Mouse (Mus musculus) frontal cortex, adult 2 months (tissue): ENCODE results near the gene Hesx1. TPM values are rescaled to one million over a fixed set of nuclear protein-coding genes. Genes with fewer than 3 reads are reported as not detected.
"Not testable (repeated sequence)": the region's sequence is repeated elsewhere in the genome, so short reads cannot be mapped to it uniquely, and the experiment has no call there.

Experiments
- DNase-seq, 2 experiments: peaks; one replicate each; pipeline ENCODE4 v3.0.0; 2022; ENCODE audit warnings: low spot score in 1 of 2; ENCODE audit errors: extremely low spot score in 1 of 2
- polyA plus RNA-seq: library from polyadenylated mRNA; depleted of rRNA; stranded (reverse); fragments of >200 nt; gene quantifications from 2 replicates; pipeline ENCODE4 v1.2.3, GENCODE M21; 2012; rRNA removed

Hesx1 gene
- not detected in 2 replicates for polyA plus RNA-seq

GRCm38 (mm10) chr14:26994211-26994741 lies at the start of gene Hesx1:
Hesx1 (plus strand) TSS chr14:26994416.
- peak in 1 of 2 experiments; percentile 4 for DNase-seq

GRCm38 (mm10) chr14:26956139-26956538 lies 38.1 kb upstream of the Hesx1 start:
- not testable (repeated sequence) for DNase-seq

GRCm38 (mm10) chr14:26960518-26960917 lies 33.7 kb upstream of the Hesx1 start:
- DNase-seq = no peak

GRCm38 (mm10) chr14:26969164-26969563 lies 25.1 kb upstream of the Hesx1 start:
- no peak for DNase-seq

- peak; percentile 26 to 70 for DNase-seq
Measured at GRCm38 (mm10) chr14:26969856-26970407, 24.3 kb upstream of the Hesx1 start.

- DNase-seq = peak; percentile 84 to 97
Measured at GRCm38 (mm10) chr14:26970439-26970932, 23.7 kb upstream of the Hesx1 start.

GRCm38 (mm10) chr14:26971106-26971789 lies 23.0 kb upstream of the Hesx1 start, which contains the start of gene Appl1:
Appl1 (minus strand) TSS chr14:26971232.
- peak in 1 of 2 experiments; percentile 16 for DNase-seq

- DNase-seq = no peak
Measured at GRCm38 (mm10) chr14:26973089-26973488, 21.1 kb upstream of the Hesx1 start.

GRCm38 (mm10) chr14:26975490-26975889 lies 18.7 kb upstream of the Hesx1 start:
- DNase-seq = no peak

- DNase-seq = no peak
Measured at GRCm38 (mm10) chr14:26976212-26976611, 18.0 kb upstream of the Hesx1 start.

- no peak for DNase-seq
Measured at GRCm38 (mm10) chr14:26977500-26977899, 16.7 kb upstream of the Hesx1 start.

- no peak for DNase-seq
Measured at GRCm38 (mm10) chr14:26979808-26980207, 14.4 kb upstream of the Hesx1 start.

GRCm38 (mm10) chr14:26981021-26981420 lies 13.2 kb upstream of the Hesx1 start:
- DNase-seq = no peak

- DNase-seq = no peak
Measured at GRCm38 (mm10) chr14:26981494-26982149, 12.6 kb upstream of the Hesx1 start.

GRCm38 (mm10) chr14:26982150-26982530 lies 12.1 kb upstream of the Hesx1 start:
- DNase-seq = no peak

GRCm38 (mm10) chr14:26988694-26989093 lies 5.5 kb upstream of the Hesx1 start:
- DNase-seq = no peak

- DNase-seq = no peak
Measured at GRCm38 (mm10) chr14:26991622-26992021, 2.6 kb upstream of the Hesx1 start.

- DNase-seq = no peak
Measured at GRCm38 (mm10) chr14:26993427-26993826, 789 bp upstream of the Hesx1 start.

- no peak for DNase-seq
Measured at GRCm38 (mm10) chr14:26996257-26996656, 2.0 kb downstream of the Hesx1 start.

GRCm38 (mm10) chr14:27000386-27000785 lies 6.2 kb downstream of the Hesx1 start:
- no peak for DNase-seq

GRCm38 (mm10) chr14:27004906-27005305 lies 10.7 kb downstream of the Hesx1 start:
- no peak for DNase-seq
